Mouse (Mus musculus) lung, postnatal 4 days (tissue): ENCODE results near the gene Calm1.
"Not testable (repeated sequence)": the region's sequence is repeated elsewhere in the genome, so short reads cannot be mapped to it uniquely, and the experiment has no call there.

Source experiments
- DNase-seq, 2 experiments: peaks; one replicate each; pipeline ENCODE4 v3.0.0; 2021

Calm1 gene

DNA sequence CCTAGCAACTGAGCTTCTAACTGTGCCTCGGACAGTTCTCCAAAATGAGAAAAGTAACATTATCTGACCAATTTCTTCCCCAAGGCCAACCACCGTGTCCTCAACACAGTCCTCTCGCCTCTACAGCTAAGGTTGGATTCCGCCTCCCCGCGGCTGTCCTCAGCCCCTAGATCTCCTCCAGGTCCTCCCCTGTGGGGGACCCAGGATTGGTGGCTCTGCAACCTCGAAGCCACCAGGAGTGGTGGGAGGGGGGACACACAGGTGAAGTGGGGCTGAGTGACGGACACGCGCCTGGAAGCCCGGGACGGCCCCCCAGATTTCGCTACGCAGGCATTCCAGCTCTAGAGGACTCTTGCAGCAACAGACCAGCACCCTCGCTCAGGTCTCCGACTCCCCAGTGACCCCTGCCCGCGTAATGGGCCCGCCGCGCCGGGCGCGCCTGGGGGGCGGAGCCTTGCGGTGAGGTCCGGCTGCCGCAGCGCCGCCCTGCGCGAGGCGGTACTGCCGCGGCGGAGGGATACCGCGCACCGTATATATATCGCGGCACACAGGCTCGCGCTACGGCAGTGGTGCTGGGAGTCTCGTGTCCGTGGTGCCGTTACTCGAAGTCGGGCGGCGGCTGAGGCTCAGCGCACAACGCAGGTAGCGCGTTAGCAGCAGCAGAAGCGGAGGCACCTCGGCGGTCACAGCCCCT, at the start of gene Calm1:
Calm1 (plus strand) TSS at position 469 of the 694 bp plus-strand sequence.
- DNase-seq = peak; percentile 97 to 98

DNA sequence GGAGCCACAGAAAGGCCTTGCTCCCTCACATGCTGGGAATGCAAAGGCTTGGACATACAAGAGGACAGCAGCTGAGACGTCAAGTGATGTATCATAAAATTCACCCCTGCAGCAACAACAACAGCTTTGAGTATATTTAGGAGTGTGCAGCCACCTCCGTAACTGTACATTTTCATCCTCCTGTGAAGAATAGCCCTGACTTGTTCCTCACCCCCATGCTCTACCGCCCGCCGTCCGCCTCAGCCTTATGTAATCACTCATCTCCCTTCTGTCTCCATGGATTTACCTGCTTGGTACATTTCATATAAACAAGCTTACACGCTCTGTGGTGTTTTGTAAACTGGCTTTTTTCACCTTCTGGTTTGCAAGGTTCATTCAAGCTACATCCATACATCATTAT, 46.8 kb upstream of the Calm1 start:
- DNase-seq = no peak

DNA sequence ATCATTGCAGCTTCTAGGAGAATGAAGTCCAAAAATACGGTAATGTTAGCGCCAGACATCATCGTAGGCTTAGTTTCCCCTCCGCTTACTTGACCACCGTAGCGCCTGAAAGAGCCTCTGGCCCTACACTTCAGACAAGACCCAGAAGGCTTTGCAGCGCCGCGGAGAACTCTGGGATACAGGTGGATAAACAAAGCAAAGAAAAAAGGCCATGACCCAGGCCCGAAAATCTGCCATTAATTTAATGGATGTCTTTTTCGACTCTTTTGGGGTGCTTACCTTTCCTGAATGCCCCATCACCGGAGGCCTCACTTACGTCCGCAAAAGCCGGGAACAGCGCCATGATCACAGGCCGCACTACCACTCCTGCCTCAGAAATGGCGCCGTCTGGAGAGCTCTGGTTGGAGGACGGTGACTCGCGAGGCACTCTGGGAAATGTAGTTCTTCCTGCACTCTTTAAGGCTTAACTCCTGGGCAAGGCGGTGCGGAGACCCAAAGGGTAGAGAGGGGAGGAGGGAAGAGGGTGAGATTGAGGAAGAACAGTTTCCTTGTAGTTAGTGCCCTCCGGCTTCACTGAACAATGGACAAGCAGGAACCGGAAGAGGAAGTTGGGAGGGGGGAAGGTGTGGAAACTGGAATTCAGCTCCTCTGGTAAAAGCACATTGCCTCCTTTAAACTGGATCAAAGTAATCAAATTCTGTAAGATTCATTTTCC, 39.8 kb upstream of the Calm1 start, which contains the start of gene Nrde2:
Nrde2 (minus strand) TSS at position 393 of the 715 bp plus-strand sequence.
- DNase-seq = peak; percentile 92 to 93

DNA sequence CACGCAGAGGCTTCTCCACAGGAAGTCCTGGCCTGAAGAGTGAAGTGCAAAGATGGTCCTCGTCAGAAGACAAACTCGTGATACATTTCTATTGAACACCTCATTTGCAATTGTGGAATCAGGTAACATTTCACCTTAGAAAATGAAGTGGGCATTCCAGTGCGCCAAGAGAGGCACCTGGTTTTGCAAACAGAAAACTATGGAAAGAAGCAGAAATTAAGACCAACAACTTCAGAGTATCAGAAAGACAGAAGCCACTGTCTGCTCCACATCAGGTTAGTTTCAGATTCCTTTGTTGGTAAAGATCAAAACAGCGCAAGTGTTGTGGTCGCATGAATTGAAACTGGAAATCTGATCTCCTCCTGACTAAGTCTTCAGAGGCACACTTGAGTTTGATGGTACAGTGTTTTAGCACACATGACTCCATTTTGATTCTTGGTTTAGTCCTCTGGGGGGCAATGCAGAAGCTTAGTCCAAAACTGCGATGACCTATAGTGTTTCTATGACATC, 34.2 kb upstream of the Calm1 start:
- DNase-seq = no peak

DNA sequence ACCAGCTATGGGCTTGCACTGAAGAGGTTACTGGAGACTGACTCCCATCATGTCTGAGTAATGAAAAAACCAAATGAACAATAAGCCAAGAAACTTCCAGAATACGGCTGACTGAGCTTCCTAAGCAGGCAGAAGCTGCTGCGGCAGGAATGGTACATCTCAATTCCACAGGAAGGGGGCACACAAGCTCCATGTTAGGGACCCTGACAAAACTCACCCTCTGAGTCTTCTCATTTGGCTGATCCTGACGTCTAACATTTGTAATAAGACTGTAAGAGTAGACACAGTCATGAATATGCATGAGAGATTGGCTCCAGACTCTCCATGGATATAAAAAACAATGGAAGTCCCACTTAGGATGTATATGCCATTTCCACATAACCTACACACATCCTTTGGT, 33.1 kb upstream of the Calm1 start:
- DNase-seq = peak; percentile 59 to 72

DNA sequence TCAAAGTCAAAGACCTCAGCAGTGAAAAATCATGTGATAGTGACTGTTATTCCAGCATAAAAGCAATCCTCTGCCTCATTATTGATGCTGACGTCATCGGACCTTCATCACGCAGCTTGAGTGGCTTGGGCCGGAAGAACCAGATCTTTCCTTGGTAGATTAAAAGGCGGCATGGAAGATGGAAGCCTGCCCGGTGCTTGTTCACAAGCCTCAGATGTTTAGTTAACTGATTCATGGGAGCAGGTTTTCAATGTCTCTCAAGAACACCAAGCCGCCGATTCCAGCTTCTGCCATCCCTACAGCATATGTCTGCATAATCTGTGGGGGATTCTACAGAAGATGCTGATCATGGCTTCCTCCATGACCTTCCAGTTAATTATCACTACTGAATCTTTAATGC, 32.3 kb upstream of the Calm1 start:
- DNase-seq = no peak

DNA sequence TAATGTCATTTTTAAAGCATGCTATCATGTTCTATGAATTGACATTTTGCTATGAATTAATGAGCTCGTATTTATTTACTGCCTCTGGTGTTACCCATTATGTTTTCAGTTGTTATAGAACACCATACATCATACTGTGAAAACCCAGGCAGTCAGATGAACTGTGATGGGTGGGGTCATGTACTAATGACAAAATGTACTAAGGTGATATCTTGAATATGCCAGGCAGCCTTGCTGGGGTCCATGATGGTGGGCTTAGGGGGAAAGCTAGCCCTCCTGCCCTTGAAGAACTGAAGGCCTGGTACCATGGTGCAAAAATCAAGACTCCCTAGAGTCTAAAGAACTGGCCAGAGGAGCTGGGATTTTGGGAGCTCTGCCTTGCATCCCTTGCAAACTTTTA, 31.7 kb upstream of the Calm1 start:
- no peak for DNase-seq

DNA sequence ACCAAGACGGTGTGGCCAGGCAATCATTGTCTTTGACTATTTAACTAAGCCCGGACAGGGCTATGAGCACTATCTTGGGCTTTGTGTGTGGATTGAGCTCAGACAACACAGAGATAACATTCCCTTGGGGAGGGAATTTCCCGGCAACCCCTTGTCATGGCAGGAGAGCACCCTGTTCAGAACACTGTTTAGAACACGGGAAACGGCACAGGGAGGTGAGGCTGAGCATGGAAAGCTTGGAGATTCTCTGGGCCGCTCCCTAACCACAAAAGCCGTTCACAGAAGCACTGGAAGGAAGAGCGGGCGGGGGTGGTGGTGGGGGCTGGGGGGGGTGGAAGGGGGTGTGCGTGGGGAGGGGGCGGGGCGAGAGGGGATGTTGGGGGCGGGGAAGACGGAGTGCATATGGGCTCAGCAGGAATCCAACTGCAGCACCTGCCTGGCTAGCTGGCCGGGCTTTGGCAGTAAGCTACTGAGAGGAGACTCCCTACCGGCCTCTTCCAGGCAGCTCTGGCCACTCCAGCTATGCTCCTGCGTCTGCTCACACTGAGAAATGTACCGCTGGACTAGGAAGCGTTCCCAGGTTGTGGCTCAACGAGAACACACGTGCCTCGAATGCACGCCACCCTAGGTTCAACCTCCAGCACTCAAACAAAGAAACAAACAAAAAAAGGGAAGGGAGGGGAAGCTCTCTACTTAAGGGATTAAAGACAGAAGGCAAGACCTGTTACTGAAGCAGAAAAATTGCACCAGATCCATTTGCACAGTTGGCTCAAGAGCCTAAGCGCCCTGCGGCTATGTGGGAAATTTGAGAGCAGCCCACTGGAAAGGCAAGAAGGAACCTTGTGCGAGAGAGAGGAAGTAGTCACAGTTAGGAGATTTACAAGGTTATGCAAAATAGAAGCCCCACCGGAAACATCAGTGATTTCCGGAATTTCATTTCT, 31.0 kb upstream of the Calm1 start:
- peak; percentile 39 to 59 for DNase-seq

DNA sequence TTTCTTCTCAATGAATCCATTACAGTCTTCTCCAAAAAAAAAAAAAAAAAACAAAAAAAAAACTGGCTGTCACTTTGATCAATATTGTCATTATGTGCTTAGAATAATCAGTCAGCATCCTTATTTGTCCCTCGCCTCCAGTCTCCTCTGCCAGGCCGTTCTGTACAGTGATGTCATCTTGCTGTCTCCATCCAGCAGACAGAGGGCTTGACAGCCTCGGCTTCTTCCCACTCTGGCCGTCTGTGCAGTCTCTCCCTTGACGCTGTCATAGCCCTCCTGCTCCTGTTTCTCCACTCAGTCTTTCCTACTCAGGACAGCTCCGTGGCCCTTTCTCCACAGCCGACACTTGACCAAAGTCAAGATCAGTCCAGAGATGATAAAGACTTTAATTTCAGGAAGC, 26.8 kb upstream of the Calm1 start:
- DNase-seq = no peak

DNA sequence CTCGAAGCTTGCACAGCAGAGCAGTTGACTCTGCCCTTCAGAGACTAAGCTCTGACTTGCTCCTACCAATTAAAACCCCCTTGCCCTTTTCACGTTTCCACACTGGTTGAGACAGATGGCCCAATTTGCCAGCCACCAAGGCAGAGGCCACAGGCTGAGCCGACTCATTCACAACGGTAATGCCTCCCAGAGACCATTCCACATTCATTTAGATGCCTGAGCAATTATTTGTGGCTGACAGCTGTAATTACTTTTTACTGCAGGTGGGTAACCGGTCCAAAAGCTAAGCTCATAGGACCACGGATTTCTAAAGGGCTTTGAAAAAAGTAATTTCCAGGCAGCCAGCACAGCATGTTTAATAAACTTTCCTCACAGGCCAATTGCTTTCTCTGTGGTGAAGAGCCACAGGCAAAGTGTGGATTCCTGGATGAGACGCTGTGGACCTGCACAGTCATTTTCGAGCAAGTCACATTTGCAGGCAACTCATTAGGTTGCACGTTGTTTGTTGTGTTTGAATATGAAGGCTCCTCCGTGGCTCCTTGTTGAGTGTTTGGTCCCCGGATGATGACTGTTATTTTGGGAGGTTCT, 22.7 kb upstream of the Calm1 start:
- no peak for DNase-seq

DNA sequence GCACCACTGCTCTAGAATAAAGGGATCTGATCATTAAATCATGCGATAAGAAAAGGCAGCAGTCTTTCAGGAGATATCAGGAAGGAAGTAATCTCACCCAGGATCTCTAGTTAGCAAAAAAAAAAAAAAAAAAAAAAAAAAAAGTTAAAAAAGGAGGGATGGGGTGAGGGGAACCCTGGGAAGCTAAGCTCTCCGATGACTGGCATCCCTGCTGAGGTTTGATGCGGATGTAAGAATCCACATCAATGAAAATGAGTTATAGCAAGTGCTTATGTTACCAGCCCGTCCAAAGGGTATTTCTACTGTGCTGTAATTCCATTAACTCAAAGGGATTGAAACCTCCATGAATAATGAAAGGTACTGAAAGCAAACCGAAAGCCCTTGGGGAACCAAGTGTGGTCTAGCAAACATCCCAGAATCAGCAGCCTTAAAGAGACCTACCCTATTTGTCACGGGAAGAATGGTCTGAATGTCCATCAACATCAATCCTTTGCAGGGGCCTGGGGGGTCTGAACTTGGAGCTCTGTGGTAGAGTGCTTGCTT, 20.3 kb upstream of the Calm1 start:
- DNase-seq = no peak

DNA sequence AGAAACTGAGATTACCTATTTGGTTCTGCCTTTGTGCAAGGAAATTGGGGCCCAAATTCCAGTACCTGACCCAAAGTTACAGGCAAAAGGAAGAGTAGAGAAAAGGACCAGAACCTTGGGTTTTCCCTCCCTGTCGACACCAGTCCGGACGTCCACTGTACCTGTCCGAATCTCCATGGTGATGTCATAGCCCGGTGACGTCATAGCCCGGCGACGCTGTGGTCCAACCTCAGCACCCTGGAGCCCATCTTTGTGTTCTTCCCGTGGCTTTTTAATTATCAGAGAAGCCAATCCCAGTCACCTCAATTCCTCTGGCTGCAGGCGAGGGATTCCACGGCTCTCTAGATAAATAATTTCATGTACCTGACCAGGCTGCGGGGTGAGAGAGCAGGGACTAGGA, 18.4 kb upstream of the Calm1 start:
- DNase-seq = no peak

DNA sequence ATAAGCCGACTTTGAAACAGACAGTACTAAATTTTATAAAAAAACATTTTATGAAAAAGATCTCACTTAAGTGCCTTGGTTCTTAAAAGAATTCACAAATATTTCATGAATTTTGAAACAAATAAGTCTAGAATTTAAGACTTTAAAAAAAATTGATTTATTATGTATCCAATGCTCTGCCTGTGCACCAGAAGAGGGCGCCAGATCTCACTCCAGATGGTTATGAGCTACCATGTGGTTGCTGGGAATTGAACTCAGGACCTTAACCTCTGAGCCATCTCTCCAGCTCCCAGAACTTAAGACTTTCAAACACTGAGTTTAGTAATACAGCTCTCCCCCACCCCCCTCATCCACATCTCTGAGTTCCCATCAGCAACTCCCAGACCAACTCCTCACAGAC, 16.6 kb upstream of the Calm1 start:
- no peak for DNase-seq

DNA sequence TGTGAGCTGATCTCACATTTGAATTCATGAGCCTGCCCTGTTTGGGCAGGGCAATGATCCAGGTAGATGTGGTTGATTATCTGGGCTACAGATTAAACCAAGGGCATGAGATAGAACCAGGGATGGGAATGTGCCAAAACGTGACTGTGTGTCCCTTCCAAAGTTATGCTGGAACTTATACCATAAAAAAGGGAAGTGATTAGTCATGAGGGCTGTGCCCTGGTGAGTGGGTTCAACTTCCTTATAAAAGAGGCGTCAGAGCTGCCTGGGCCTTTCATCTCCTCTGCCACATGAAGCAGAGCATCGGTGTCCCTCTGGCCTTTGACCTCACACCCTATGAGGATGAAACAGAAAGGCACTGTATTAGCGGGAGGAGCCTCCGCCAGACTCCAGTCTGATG, 15.3 kb upstream of the Calm1 start:
- peak; percentile 26 to 38 for DNase-seq

DNA sequence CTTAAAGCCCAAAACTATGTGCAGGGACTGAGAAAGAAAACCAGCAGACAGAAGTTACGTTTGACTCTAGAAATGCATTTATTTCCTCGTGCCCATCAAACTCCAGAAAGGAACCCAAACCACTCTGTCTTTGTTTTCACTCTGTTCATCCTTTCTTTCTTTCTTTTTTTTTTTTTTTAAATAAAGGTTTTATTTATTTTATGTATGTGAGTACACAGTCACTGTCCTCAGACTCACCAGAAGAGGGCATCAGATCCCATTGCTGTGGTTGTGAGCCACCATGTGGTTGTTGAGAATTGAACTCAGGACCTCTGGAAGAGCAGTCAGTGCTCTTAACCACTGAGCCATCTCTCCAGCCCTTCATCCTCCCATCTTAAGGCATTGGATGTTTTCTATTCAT, 14.3 kb upstream of the Calm1 start:
- DNase-seq = not testable (repeated sequence)

DNA sequence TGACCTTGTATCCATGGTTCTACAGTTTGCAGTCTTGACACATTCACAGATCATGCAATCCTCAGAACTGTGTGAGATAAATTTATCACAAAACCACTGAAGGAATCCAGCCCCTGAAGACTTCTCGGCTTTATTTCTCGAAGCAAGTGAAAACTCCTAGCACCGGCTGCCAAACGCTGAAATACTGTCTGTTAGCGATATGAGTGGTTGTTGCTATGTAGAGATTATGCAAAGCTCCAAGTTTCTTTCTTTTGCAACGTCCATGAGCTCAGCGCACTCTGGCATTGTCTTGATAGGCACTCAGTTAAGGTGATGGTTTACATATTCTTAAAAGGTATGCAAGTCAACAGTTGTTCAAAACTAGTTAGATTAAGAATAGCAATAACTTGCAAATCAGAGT, 13.3 kb upstream of the Calm1 start:
- DNase-seq = peak in 1 of 2 experiments; percentile 30

DNA sequence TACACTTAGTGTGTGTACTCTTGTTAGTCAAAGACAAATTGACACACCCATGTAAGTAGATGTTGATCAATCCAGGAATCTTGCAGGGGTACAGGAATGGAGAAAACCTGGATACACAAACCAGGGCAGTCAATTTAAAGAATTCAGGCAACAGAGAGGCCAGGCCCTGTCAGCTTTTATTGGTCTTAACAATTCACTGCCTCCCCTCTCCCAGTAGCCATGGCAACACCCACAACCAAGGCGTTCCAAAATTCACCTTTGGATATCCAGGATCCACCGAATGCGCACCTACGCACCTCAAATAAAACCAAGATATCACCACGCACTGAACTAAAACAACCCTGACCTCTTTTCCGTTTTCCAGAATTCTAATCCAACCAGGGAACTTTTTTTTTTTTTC, 12.9 kb upstream of the Calm1 start:
- peak in 1 of 2 experiments; percentile 46 for DNase-seq

DNA sequence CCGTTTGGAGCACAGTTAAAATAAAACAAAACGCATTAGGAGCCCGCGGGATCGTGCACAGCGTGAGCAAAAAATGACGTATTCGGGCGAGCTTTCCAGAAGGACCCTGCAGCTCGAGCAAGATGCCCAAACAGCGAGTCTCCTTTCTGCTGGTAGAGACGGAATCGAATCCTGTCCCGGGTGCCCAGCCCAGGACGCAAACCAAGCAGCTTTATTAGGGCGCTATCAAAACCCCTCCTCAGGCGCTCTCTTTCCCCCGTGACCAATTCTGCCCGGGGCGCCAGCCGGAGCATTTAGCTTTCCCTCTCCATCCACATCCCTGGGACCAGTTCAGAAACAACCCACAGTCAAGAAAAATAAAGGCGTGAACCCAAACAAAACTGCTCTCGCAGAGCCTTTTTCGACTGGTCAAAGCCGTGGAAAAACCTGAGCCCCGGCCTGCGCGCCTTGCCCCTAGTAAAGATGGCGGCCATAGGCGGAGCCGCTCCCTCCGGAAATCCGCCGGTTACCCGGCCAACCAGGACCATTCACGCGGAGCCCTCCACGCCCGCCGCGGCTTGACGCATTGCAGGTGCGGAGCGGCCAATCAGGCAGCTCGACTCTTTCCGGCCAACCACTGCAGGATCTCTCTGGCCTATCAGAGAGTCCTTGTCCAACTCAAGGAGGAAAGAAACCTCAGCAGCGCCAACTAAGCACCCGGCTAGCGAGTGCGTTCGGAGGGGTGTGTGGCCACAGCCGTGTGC, 12.1 kb upstream of the Calm1 start:
- DNase-seq = peak; percentile 99 to 100

DNA sequence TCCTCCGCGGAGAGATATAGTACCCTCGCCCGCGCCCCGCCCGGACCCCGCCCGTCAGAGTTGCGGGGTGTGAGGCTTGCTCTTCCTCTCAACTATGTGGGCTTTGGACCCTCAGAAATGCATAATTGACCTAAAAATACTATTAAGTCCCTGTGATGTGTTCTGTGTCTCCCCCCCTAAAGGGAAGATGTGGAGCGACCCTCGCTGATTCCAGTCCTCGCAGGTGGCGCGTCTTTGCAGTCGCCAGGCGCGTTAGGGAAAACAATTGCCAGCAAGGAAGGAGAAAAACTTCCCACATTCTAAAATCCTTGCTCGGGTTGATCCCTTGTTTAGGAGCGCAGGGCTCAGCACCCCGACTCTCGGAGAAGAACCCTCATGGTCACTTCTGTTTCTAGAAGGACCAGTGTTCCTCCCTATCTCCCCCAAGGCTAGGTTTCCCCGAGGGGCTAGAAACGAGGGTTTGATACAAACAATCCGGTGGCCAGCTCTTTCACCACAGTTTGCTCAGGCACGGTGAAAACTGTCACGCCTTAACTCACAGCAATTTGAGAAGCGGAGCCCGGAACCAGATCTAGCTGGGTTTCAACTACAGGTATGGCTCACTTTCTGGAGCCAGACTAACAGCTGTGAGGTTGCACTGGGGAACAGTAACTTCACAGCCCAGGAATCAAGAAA, 11.3 kb upstream of the Calm1 start:
- peak in 1 of 2 experiments; percentile 44 for DNase-seq

DNA sequence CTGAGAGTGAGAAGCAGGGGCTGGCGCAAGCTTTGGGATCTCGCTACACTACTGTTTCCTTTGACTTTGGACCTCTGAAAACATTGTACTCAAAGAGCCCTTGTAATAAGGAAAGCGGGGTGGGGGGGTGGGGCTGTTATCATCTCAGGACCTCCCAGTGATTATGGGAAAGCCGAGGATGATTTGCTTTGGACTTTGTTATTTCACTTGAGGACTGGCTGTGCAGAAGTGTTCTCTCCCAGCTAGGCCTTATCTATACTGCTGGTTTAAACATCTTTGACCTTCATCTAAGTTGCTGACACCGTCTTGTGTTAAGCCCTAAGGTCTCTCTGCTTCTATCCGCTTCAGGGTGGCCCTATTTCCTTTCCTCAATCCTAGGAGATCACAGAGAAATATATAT, 8.4 kb upstream of the Calm1 start:
- no peak for DNase-seq

DNA sequence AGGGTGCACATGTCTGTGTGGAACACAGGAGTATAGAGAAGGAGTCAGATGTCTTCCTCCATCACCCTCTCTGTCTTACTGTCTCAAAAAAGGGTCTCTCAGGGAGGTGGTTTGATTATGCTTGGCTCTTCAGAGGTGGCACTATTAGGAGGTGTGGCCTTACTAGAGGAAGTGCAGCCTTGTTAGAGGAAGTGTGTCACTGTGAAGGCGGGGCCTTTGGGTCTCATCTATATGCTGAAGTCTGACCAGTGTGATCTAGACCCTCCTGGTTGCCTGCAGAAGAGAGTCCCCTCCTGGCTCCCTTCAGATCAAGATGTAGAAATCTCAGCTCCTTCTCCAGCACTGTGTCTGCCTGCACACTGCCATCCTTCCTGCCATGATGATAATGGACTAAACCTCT, 5.1 kb upstream of the Calm1 start:
- DNase-seq = no peak
